Mouse (Mus musculus) stomach, postnatal 0 days (tissue): Measurements from ENCODE around the gene Erbb4. TPM values are rescaled to one million over a fixed set of nuclear protein-coding genes. Genes with fewer than 3 reads are reported as not detected.

Source experiments
- ATAC-seq: fragments of 200-750 bp; cut with Nextera tagmentation; 2 replicates; pipeline ENCODE4 v1.8.0; 2017; ENCODE audit not compliant: low FRiP score, low TSS enrichment
- DNase-seq: peaks from one replicate; pipeline ENCODE4 v3.0.0-alpha.2; 2016; ENCODE audit warnings: low spot score
- H3K27ac ChIP-seq: fragments of 300-500 bp; sonication (generic); replicated peaks from 2 replicates; pipeline ENCODE4 v1.5.1; 2014; ENCODE audit warnings: mild to moderate bottlenecking, control low read depth
- H3K27me3 ChIP-seq: fragments of 300-500 bp; sonication (generic); 2 replicates; pipeline ENCODE4 v1.6.1; 2014; ENCODE audit warnings: low read length; ENCODE audit not compliant: control insufficient read depth, insufficient read depth
- H3K36me3 ChIP-seq: fragments of 300-500 bp; sonication (generic); 2 replicates; pipeline ENCODE4 v1.6.1; 2014; ENCODE audit warnings: low read length, mixed read lengths; ENCODE audit not compliant: control insufficient read depth, insufficient read depth
- H3K4me1 ChIP-seq: fragments of 300-500 bp; sonication (generic); replicated peaks from 2 replicates; pipeline ENCODE4 v1.6.1; 2014; ENCODE audit warnings: antibody characterized with exemption; ENCODE audit not compliant: control insufficient read depth, insufficient read depth
- H3K4me2 ChIP-seq: fragments of 300-500 bp; sonication (generic); replicated peaks from 2 replicates; pipeline ENCODE4 v1.6.1; 2014; ENCODE audit warnings: low read depth, mild to moderate bottlenecking, control low read depth, moderate library complexity
- H3K4me3 ChIP-seq: fragments of 300-500 bp; sonication (generic); 2 replicates; pipeline ENCODE4 v1.5.1; 2014; ENCODE audit warnings: low read depth, low read length, control low read depth
- H3K9ac ChIP-seq: fragments of 300-500 bp; sonication (generic); 2 replicates; pipeline ENCODE4 v1.6.1; 2014; ENCODE audit warnings: mild to moderate bottlenecking, low read length, control low read depth, mixed read lengths
- H3K9me3 ChIP-seq: fragments of 300-500 bp; sonication (generic); 2 replicates; pipeline ENCODE4 v1.6.1; 2016; ENCODE audit warnings: low read length; ENCODE audit not compliant: control insufficient read depth
- CTCF ChIP-seq: IDR thresholded peaks from 2 replicates; pipeline ENCODE4 v1.5.1; 2016; ENCODE audit warnings: antibody characterized with exemption, low read depth, mild to moderate bottlenecking, moderate library complexity
- EP300 ChIP-seq: optimal IDR thresholded peaks from 2 replicates; pipeline ENCODE3; 2016; ENCODE audit warnings: antibody characterized with exemption
- WGBS: fragments of 180-500 bp; shearing (Covaris S2); extraction: QIAGEN DNeasy Blood & Tissue Kit; methylation state at CpG from one replicate; pipeline ENCODE4 v1.1.7; 2014; 5-methylcytosine and 5-hydroxymethylcytosine counted together
- polyA plus RNA-seq: library from polyadenylated mRNA; unstranded; fragments of >200 nt; fragmentation: Nextera tagmentation; extraction: Ambion mirVana; gene quantifications from 2 replicates; pipeline ENCODE4 v1.2.1, GENCODE M21; 2015

The Erbb4 gene
- polyA plus RNA-seq, 1 experiment from 2014 or later: not detected

DNA sequence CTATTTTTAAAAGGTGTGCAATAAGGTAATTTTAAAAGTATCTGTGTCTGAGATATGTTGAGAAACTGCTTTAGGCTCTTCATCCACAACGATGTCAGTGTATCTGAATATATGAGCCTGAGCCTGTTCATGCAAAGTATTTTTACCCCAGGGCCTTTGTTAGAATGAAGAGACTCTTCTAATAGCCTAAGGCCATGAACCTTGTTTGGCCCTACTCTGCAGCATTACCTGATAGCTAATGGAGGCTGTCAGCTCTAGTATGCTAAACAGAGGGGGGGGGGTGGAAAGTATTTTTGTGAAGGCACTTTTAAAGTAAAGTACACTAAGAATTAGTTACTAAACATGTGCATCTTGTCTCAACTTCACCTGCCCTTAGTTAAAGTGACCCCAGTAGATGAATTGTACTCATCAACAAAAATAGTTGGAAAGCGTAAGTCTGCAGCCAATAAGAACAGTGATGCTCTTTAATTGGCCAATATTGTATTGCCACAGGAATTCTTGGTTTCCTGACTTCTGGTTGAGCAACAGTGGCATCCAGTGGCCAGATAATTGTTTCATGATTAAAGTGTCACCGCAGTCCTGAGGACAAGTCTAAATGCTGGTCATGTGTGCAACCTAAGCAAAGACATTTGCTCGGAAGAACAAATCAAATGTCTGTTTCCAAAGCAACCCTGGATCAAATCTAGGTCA lies 10.5 kb upstream of the Erbb4 start:
- Histone ChIP-seq H3K4me2 (no peak overlapping the region), H3K4me3 (no peak overlapping the region), H3K27me3 (no peaks in the 10 kb centered on the region), H3K27ac (no peak overlapping the region), H3K9me3 (no peaks in the 10 kb centered on the region), H3K9ac (no peak overlapping the region), H3K36me3 (no peaks in the 10 kb centered on the region), H3K4me1 (no peaks in the 10 kb centered on the region)
- ATAC-seq: no peak
- TF ChIP-seq EP300 (no peak), CTCF (peak; percentile 57)
- WGBS: 81% methylated on average over 4 of the region's 4 CpGs
- DNase-seq: no peak

DNA sequence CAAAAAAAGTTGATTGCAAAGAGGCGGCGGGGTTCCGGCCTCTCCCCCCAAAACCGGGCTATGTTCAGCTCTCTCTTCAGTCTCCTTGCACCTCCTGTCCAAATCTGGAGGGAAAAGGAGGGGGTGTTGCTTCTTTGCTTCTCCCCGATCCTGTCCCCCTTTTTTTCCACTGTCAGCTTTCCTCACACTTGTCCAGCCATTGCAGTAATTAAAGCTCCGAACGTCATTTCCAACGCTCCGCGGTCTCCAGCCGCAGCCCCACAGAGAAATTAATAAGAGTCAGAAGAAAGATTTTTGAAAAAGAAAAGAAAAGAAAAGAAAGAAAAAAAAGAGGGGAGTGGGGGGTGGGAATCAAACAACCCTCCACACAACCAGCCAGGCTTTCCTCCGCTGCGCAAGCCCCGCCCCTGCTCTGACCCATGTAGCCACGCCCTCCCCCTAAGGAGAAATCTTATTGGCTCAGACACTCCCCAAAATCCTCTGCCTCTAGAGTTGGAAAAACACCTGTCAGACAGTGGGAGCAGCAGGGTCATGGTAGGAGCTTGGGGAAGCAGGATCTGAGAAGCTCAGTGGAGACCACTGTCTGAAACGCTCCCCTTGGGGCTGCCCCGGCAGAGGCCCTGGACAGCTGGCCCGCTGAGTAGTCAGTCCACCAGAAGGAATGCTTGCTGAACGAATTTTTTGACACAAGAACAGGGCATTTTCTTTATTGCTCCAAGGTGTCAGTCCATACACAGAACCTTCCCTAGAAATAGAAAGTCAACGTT lies 483 bp upstream of the Erbb4 start:
- Histone ChIP-seq H3K27me3 (peaks cover 2% of the 10 kb centered on the region; the same call in 1 of the 2 replicates), H3K27ac (no peak overlapping the region), H3K4me2 (peak overlapping the region; percentile 99), H3K9ac (no peak overlapping the region), H3K4me3 (peak overlapping the region; percentile 54), H3K9me3 (no peaks in the 10 kb centered on the region), H3K4me1 (peaks cover 11% of the 10 kb centered on the region), H3K36me3 (no peaks in the 10 kb centered on the region)
- TF ChIP-seq CTCF (no peak), EP300 (no peak)
- WGBS: 9% methylated on average over 20 of the region's 20 CpGs
- ATAC-seq: peak; percentile 66; the same call in 1 of the 2 replicates
- DNase-seq: peak; percentile 35

DNA sequence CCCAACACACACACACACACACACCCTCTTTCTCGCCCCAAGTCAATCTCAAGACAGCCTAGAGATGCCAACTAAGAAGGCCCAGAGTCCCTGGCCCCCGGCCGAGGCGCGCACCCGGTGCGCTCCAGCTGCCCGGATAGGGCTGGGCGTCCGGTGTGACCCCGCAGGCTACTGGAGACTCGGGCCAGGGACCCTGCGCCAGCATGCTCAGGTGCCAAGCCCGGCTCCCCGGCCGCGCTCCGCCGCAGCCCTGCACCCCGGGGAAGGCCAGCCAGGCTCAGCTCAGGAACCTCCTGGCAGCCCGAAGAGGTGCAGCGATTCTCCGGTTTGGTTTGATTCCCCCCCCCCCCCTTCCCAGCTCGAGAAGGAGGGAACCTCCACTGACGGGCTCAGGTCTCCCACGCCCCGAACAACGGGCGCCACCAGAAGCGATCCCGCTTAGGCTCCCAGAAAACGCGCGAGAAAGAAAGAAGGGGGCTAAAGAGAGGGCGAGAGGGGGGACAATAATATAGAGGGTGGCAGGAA lies 860 bp downstream of the Erbb4 start:
- Histone ChIP-seq H3K36me3 (no peaks in the 10 kb centered on the region), H3K9me3 (no peaks in the 10 kb centered on the region), H3K9ac (no peak overlapping the region), H3K27ac (no peak overlapping the region), H3K4me3 (peak overlapping the region; percentile 54), H3K4me2 (peak overlapping the region; percentile 99), H3K27me3 (peaks cover 2% of the 10 kb centered on the region; the same call in 1 of the 2 replicates), H3K4me1 (peaks cover 11% of the 10 kb centered on the region)
- DNase-seq (peak; percentile 25), ATAC-seq (peak; percentile 71)
- TF ChIP-seq CTCF (no peak), EP300 (no peak)
- under 1% methylated on average over 29 of the region's 35 CpGs for WGBS

DNA sequence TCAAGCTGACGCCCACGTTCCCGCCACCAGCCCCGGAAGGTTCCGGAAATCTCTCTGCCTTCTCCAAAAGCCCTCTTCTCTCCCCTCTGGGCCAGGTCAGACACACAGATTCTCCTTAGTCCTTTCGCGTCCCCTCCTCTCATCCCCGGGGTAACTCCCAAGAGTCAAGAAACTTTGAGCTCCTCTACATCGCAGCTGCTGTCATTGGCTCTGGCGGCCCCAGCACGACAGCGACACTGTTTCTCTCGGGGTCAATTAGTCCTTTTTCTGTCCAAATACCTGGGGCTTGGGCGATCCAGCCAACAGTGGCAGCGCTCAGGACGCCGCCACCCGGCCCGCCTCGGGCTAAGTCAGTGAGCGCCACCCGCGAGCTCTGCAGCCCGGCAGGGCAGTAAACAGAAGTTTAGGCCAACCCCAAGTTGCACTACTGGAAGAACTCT lies 1.5 kb downstream of the Erbb4 start:
- under 1% methylated on average over 24 of the region's 24 CpGs for WGBS
- H3K4me2 ChIP-seq: peak overlapping the region; percentile 99
- no peaks in the 10 kb centered on the region for H3K36me3 ChIP-seq
- H3K4me1 ChIP-seq: peaks cover 11% of the 10 kb centered on the region
- peak; percentile 42 for DNase-seq
- peak overlapping the region; percentile 54 for H3K4me3 ChIP-seq
- H3K9ac ChIP-seq: no peak overlapping the region
- peak; percentile 55; the same call in 1 of the 2 replicates for ATAC-seq
- no peak overlapping the region for H3K27ac ChIP-seq
- TF ChIP-seq CTCF (no peak), EP300 (no peak)
- H3K27me3 ChIP-seq: peaks cover 2% of the 10 kb centered on the region; the same call in 1 of the 2 replicates
- no peaks in the 10 kb centered on the region for H3K9me3 ChIP-seq

DNA sequence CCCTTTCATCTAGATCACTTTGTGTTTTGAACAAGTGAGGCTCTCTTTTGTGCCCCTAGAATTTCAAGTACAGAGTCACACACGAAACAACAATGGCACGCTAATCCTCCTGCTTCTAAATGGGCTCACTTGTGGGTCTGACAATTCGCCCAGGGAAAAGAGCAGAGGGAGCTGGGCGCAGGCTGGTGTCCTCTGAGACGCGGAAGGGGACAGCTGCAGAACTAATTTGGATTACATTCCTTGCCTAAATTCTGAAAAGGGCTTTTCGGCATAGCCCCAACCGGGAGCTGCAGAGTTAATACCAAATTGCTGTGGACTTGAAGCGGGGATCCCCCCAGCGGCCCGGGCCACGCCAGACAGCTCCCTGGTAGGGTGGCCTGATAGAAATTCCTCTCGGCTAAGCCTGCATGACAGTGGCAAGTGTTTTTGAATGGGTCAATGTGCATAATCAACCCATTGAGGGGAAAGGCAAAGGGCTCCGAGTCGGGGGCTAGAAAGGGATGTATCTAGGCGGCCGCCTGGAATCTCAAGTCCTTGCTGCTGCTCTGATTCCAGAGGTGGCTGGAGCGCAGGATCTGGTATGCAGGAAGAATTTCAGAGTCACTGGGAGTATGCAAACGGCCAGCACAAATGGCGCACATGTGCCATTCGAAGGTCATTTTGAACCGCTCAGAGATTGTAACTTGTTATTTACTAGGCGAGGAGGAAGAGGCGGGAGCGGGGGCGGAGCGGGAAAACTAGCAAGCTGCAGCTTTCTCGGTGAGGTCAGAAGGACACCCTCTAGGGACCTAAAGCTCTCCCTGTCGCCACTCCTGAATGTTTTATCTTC lies 2.2 kb downstream of the Erbb4 start:
- H3K4me1 ChIP-seq: peaks cover 11% of the 10 kb centered on the region

More for the DNA sequence above, 2.2 kb downstream of the Erbb4 start:
- DNase-seq (peak; percentile 48), ATAC-seq (no peak)
- Histone ChIP-seq H3K9ac (no peak overlapping the region), H3K4me2 (peak overlapping the region; percentile 99), H3K27me3 (peaks cover 2% of the 10 kb centered on the region; the same call in 1 of the 2 replicates), H3K4me3 (peak overlapping the region; percentile 54), H3K9me3 (no peaks in the 10 kb centered on the region), H3K36me3 (no peaks in the 10 kb centered on the region), H3K27ac (no peak overlapping the region)
- WGBS: under 1% methylated on average over 29 of the region's 29 CpGs
- no peak for TF ChIP-seq EP300
- TF ChIP-seq CTCF: no peak
